Mouse (Mus musculus): Measurements from ENCODE around the gene Nicn1. TPM values are rescaled to one million over a fixed set of nuclear protein-coding genes. Genes with fewer than 3 reads are reported as not detected.
"Not testable (repeated sequence)": the region's sequence is repeated elsewhere in the genome, so short reads cannot be mapped to it uniquely, and the experiment has no call there.

Nicn1 gene
- total and polyA plus RNA-seq, 2 experiments from 2014 or later = 108 to 118 TPM

- Histone ChIP-seq H3K36me3 (ENCODE audit: insufficient read depth, low read length) (0 out of 2 replicates have a peak, but pooled peaks cover 5% of the 10 kb centered on the region), H3K4me2 (ENCODE audit: low read depth, low read length) (peak overlapping the region; percentile 63), H3K27ac (peak overlapping the region; percentile 99), H3K4me3 (ENCODE audit: low read length) (peak overlapping the region; percentile 92), H3K27me3 (ENCODE audit: insufficient read depth, low read length) (no peaks in the 10 kb centered on the region), H3K9ac (replicated peaks; ENCODE audit: low read length) (peak overlapping the region; percentile 97), H3K4me1 (ENCODE audit: insufficient read depth, low read length) (peaks cover 21% of the 10 kb centered on the region), H3K9me3 (ENCODE audit: low read length) (no peaks in the 10 kb centered on the region)
- 17% methylated on average over 12 of the region's 12 CpGs for WGBS
- DNase-seq (ENCODE audit: low spot score) (no peak), ATAC-seq (no peak)
- TF ChIP-seq CTCF (IDR thresholded peaks at IDR 0.05; ENCODE audit: low read depth) = no peak
These were observed 17.0 kb downstream of the Nicn1 start for GRCm38 (mm10) chr9:108307021-108307807.

GRCm38 (mm10) chr9:108308141-108308540, 17.9 kb downstream of the Nicn1 start:
- Histone ChIP-seq H3K9ac (replicated peaks; ENCODE audit: low read length) (0 out of 2 replicates have a peak overlapping the region, but pooled peaks have one; percentile 17), H3K27ac (no peak overlapping the region), H3K36me3 (ENCODE audit: insufficient read depth, low read length) (no peaks in the 10 kb centered on the region), H3K4me3 (ENCODE audit: low read length) (peak overlapping the region; percentile 92), H3K27me3 (ENCODE audit: insufficient read depth, low read length) (no peaks in the 10 kb centered on the region), H3K4me2 (ENCODE audit: low read depth, low read length) (peak overlapping the region; percentile 63), H3K9me3 (ENCODE audit: low read length) (no peaks in the 10 kb centered on the region), H3K4me1 (ENCODE audit: insufficient read depth, low read length) (peaks cover 21% of the 10 kb centered on the region)
- no peak for ATAC-seq
- DNase-seq (ENCODE audit: low spot score) = no peak
- WGBS = 47% methylated on average over 2 of the region's 2 CpGs
- TF ChIP-seq CTCF (IDR thresholded peaks at IDR 0.05; ENCODE audit: low read depth) = no peak

- Histone ChIP-seq H3K27ac (no peak overlapping the region), H3K4me2 (ENCODE audit: low read depth, low read length) (no peak overlapping the region), H3K9ac (replicated peaks; ENCODE audit: low read length) (no peak overlapping the region), H3K4me3 (ENCODE audit: low read length) (no peak overlapping the region), H3K27me3 (ENCODE audit: insufficient read depth, low read length) (no peaks in the 10 kb centered on the region), H3K4me1 (ENCODE audit: insufficient read depth, low read length) (no peaks in the 10 kb centered on the region), H3K9me3 (ENCODE audit: low read length) (no peaks in the 10 kb centered on the region), H3K36me3 (ENCODE audit: insufficient read depth, low read length) (no peaks in the 10 kb centered on the region)
- no peak for DNase-seq (ENCODE audit: low spot score)
- TF ChIP-seq CTCF (IDR thresholded peaks at IDR 0.05; ENCODE audit: low read depth) = peak; percentile 40
- 97% methylated on average over 3 of the region's 3 CpGs for WGBS
- no peak for ATAC-seq
These were observed 27.3 kb downstream of the Nicn1 start for GRCm38 (mm10) chr9:108317572-108317971.

- ATAC-seq (no peak), DNase-seq (ENCODE audit: low spot score) (no peak)
- WGBS = 81% methylated on average over 2 of the region's 2 CpGs
- H3K27me3 ChIP-seq (ENCODE audit: insufficient read depth, low read length) = no peaks in the 10 kb centered on the region
- no peaks in the 10 kb centered on the region for H3K9me3 ChIP-seq (ENCODE audit: low read length)
- no peaks in the 10 kb centered on the region for H3K36me3 ChIP-seq (ENCODE audit: insufficient read depth, low read length)
- H3K4me1 ChIP-seq (ENCODE audit: insufficient read depth, low read length) = no peaks in the 10 kb centered on the region
- no peak overlapping the region for H3K27ac ChIP-seq
- H3K9ac ChIP-seq (replicated peaks; ENCODE audit: low read length) = no peak overlapping the region
- no peak for TF ChIP-seq CTCF (IDR thresholded peaks at IDR 0.05; ENCODE audit: low read depth)
- no peak overlapping the region for H3K4me3 ChIP-seq (ENCODE audit: low read length)
- H3K4me2 ChIP-seq (ENCODE audit: low read depth, low read length) = no peak overlapping the region
These were observed 28.2 kb downstream of the Nicn1 start for GRCm38 (mm10) chr9:108318462-108318861.

GRCm38 (mm10) chr9:108322054-108322453, 31.8 kb downstream of the Nicn1 start:
- H3K4me2 ChIP-seq (ENCODE audit: low read depth, low read length); H3K9me3 ChIP-seq (ENCODE audit: low read length); H3K27me3 ChIP-seq (ENCODE audit: insufficient read depth, low read length); DNase-seq (ENCODE audit: low spot score); H3K36me3 ChIP-seq (ENCODE audit: insufficient read depth, low read length); ATAC-seq; H3K4me1 ChIP-seq (ENCODE audit: insufficient read depth, low read length); H3K4me3 ChIP-seq (ENCODE audit: low read length); H3K9ac ChIP-seq (replicated peaks; ENCODE audit: low read length); H3K27ac ChIP-seq: not testable (repeated sequence)
- 92% methylated on average over 7 of the region's 7 CpGs for whole genome bisulfite sequencing

GRCm38 (mm10) chr9:108324784-108325183, 34.6 kb downstream of the Nicn1 start:
- no peak overlapping the region for H3K4me3 ChIP-seq (ENCODE audit: low read length)
- H3K9me3 ChIP-seq (ENCODE audit: low read length) = no peaks in the 10 kb centered on the region
- no peak for ATAC-seq
- peaks cover 9% of the 10 kb centered on the region for H3K36me3 ChIP-seq (ENCODE audit: insufficient read depth, low read length)
- no peaks in the 10 kb centered on the region for H3K27me3 ChIP-seq (ENCODE audit: insufficient read depth, low read length)
- H3K27ac ChIP-seq = no peak overlapping the region
- no peak overlapping the region for H3K9ac ChIP-seq (replicated peaks; ENCODE audit: low read length)
- H3K4me2 ChIP-seq (ENCODE audit: low read depth, low read length) = no peak overlapping the region
- DNase-seq (ENCODE audit: low spot score) = no peak
- 92% methylated on average over 1 of the region's 1 CpGs for WGBS
- no peak for TF ChIP-seq CTCF (IDR thresholded peaks at IDR 0.05; ENCODE audit: low read depth)
- no peaks in the 10 kb centered on the region for H3K4me1 ChIP-seq (ENCODE audit: insufficient read depth, low read length)

- Histone ChIP-seq H3K27ac (no peak overlapping the region), H3K4me1 (ENCODE audit: insufficient read depth, low read length) (no peaks in the 10 kb centered on the region), H3K9ac (replicated peaks; ENCODE audit: low read length) (no peak overlapping the region), H3K27me3 (ENCODE audit: insufficient read depth, low read length) (no peaks in the 10 kb centered on the region), H3K9me3 (ENCODE audit: low read length) (no peaks in the 10 kb centered on the region), H3K36me3 (ENCODE audit: insufficient read depth, low read length) (peaks cover 10% of the 10 kb centered on the region), H3K4me3 (ENCODE audit: low read length) (no peak overlapping the region), H3K4me2 (ENCODE audit: low read depth, low read length) (no peak overlapping the region)
- ATAC-seq (no peak), DNase-seq (ENCODE audit: low spot score) (no peak)
- WGBS = 97% methylated on average over 2 of the region's 2 CpGs
- no peak for TF ChIP-seq CTCF (IDR thresholded peaks at IDR 0.05; ENCODE audit: low read depth)
These were observed 35.6 kb downstream of the Nicn1 start for GRCm38 (mm10) chr9:108325811-108326210.
